In the genomic region with DNA sequence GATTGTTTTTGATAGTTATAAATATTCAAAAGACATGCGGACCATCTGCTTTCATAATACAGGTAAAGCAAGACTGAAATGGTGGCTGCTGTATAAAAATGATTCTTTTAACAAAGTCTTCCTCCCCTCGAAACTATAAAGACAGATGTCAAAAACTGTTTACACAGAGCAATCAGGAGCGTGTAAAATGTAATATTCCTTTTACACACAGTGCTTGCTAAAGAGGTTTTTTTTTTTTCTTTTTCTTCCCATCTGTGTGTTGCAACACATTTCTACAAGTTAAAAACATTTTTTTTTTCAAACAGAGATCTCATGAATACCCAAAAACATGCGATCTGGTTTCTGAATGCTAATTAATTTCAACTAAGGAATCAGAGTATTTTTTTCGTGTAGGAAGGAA, we compare ENCODE assay signal across 23 mouse cellular contexts. TPM values are rescaled to one million over a fixed set of nuclear protein-coding genes. Genes with fewer than 3 reads are reported as not detected.
A peak's percentile ranks its signal among the peaks of the same experiment; 100 is the strongest.
DNase-seq lines count a peak whose midpoint lies in the region; ATAC-seq and TF ChIP-seq lines count a peak whose summit lies in the region.
"Had no signal": no experiment of that assay in that cellular context is flagged by ENCODE, and none has a peak within 500 bp of the region (broad histone marks: within the 10 kb centered on the region; RNA-seq: fewer than 3 reads in every experiment).

No protein-coding gene starts in this region.

- no peak for TF ChIP-seq CTCF in hindbrain, postnatal 0 days (IDR thresholded peaks at IDR 0.05; ENCODE audit: low read depth)
- no peak for TF ChIP-seq CTCF in midbrain, postnatal 0 days (IDR thresholded peaks at IDR 0.05)
- no peak for TF ChIP-seq CTCF in brain, embryonic 14.5 days (IDR thresholded peaks at IDR 0.05; ENCODE audit: borderline replicate concordance, extremely low read depth, insufficient read depth, insufficient read length)
- no peak for TF ChIP-seq CTCF in forebrain, postnatal 0 days (IDR thresholded peaks at IDR 0.05; ENCODE audit: low read depth)

- WGBS in hindbrain, embryonic 10.5 days: 81% methylated on average over 5 of the region's 5 CpGs
- WGBS in hindbrain, postnatal 0 days: 71% methylated on average over 5 of the region's 5 CpGs
- WGBS in midbrain, embryonic 12.5 days: 61% methylated on average over 5 of the region's 5 CpGs
- 43% methylated on average over 5 of the region's 5 CpGs for WGBS in midbrain, postnatal 0 days
- WGBS in forebrain, postnatal 0 days: 37% methylated on average over 5 of the region's 5 CpGs

- H3K4me2 ChIP-seq in hindbrain, postnatal 0 days (ENCODE audit: low read depth, low read length): no peak overlapping the region
- H3K4me2 ChIP-seq in midbrain, embryonic 12.5 days (replicated peaks): peak overlapping the region; percentile 29; the same call in 1 of the 2 replicates
- H3K4me2 ChIP-seq in midbrain, postnatal 0 days (ENCODE audit: low read depth, low read length, poor library complexity, severe bottlenecking): no peak overlapping the region
- peak overlapping the region; percentile 27; the same call in 1 of the 2 replicates for H3K4me2 ChIP-seq in forebrain, postnatal 0 days (ENCODE audit: low read depth)
- H3K4me2 ChIP-seq: liver, embryonic 15.5 days had no signal

- no peak for ATAC-seq in hindbrain, postnatal 0 days
- ATAC-seq in midbrain, embryonic 12.5 days (ENCODE audit: low FRiP score, low read depth): peak; percentile 7; the same call in 1 of the 2 replicates
- no peak for ATAC-seq in midbrain, postnatal 0 days (ENCODE audit: low FRiP score)
- ATAC-seq in forebrain, postnatal 0 days: peak; percentile 45; the same call in 1 of the 2 replicates

- H3K4me3 ChIP-seq in hindbrain, embryonic 10.5 days: no peak overlapping the region
- H3K4me3 ChIP-seq in hindbrain, postnatal 0 days (ENCODE audit: low read length): no peak overlapping the region
- H3K4me3 ChIP-seq in midbrain, embryonic 12.5 days: no peak overlapping the region
- no peak overlapping the region for H3K4me3 ChIP-seq in midbrain, postnatal 0 days (ENCODE audit: low read depth, low read length)
- no peak overlapping the region for H3K4me3 ChIP-seq in forebrain, postnatal 0 days (ENCODE audit: low read depth, low read length)
- H3K4me3 ChIP-seq: limb, embryonic 12.5 days; liver, embryonic 15.5 days; myocyte; neural tube, embryonic 12.5 days had no signal

- DNase-seq in hindbrain, embryonic 10.5 days (ENCODE audit: low spot score): no peak
- DNase-seq in hindbrain, postnatal 0 days (ENCODE audit: low spot score): no peak
- DNase-seq in midbrain, postnatal 0 days (ENCODE audit: low spot score): no peak
- DNase-seq in brain, embryonic 14.5 days (ENCODE audit: low read depth): peak; percentile 50
- DNase-seq in forebrain, postnatal 0 days: no peak
- no peak for DNase-seq in thymus, postnatal 25 days
- DNase-seq: adrenal gland, postnatal 25 days; cerebellum, adult 18-20 months; gastrocnemius, postnatal 10 days; heart, postnatal 10 days; kidney, adult 18-20 months; kidney, postnatal 36 days; lung, postnatal 14 days; thymus, adult 2 months; thymus, postnatal 4 days had no signal

- no peak for TF ChIP-seq POLR2A in brain, embryonic 14.5 days (IDR thresholded peaks at IDR 0.05; ENCODE audit: borderline replicate concordance, extremely low read depth, insufficient read depth, insufficient read length, poor library complexity, severe bottlenecking)

- no peaks in the 10 kb centered on the region for H3K9me3 ChIP-seq in hindbrain, embryonic 10.5 days
- no peaks in the 10 kb centered on the region for H3K9me3 ChIP-seq in hindbrain, postnatal 0 days (ENCODE audit: low read length)
- H3K9me3 ChIP-seq in midbrain, embryonic 12.5 days: no peaks in the 10 kb centered on the region
- no peaks in the 10 kb centered on the region for H3K9me3 ChIP-seq in midbrain, postnatal 0 days (ENCODE audit: low read length)
- H3K9me3 ChIP-seq in forebrain, postnatal 0 days (ENCODE audit: low read length): no peaks in the 10 kb centered on the region
- H3K9me3 ChIP-seq: embryonic facial prominence, embryonic 13.5 days; heart, embryonic 13.5 days; limb, embryonic 12.5 days; liver, embryonic 15.5 days; neural tube, embryonic 12.5 days had no signal

- peak overlapping the region; percentile 78; the same call in 1 of the 2 replicates for H3K27ac ChIP-seq in hindbrain, embryonic 10.5 days
- no peak overlapping the region for H3K27ac ChIP-seq in hindbrain, postnatal 0 days
- H3K27ac ChIP-seq in midbrain, embryonic 12.5 days (replicated peaks): 0 out of 2 replicates have a peak overlapping the region, but pooled peaks have one; percentile 84
- no peak overlapping the region for H3K27ac ChIP-seq in midbrain, postnatal 0 days (ENCODE audit: low read depth, low read length)
- H3K27ac ChIP-seq in forebrain, postnatal 0 days (ENCODE audit: low read depth, low read length): peak overlapping the region; percentile 73; the same call in 1 of the 2 replicates
- H3K27ac ChIP-seq: limb, embryonic 12.5 days; liver, embryonic 15.5 days; neural tube, embryonic 12.5 days had no signal

- no peak overlapping the region for H3K9ac ChIP-seq in hindbrain, postnatal 0 days (replicated peaks; ENCODE audit: low read length)
- H3K9ac ChIP-seq in midbrain, embryonic 12.5 days (replicated peaks): no peak overlapping the region
- H3K9ac ChIP-seq in midbrain, postnatal 0 days (replicated peaks; ENCODE audit: low read length, poor library complexity, severe bottlenecking): no peak overlapping the region
- H3K9ac ChIP-seq in forebrain, postnatal 0 days: no peak overlapping the region
- H3K9ac ChIP-seq: limb, embryonic 12.5 days; liver, embryonic 15.5 days; lung, embryonic 14.5 days; neural tube, embryonic 12.5 days had no signal

- H3K27me3 ChIP-seq in hindbrain, embryonic 10.5 days (ENCODE audit: insufficient read depth, poor library complexity, severe bottlenecking): no peaks in the 10 kb centered on the region
- no peaks in the 10 kb centered on the region for H3K27me3 ChIP-seq in hindbrain, postnatal 0 days (ENCODE audit: insufficient read depth, low read length)
- no peaks in the 10 kb centered on the region for H3K27me3 ChIP-seq in midbrain, embryonic 12.5 days
- H3K27me3 ChIP-seq in midbrain, postnatal 0 days (ENCODE audit: insufficient read depth, low read length): no peaks in the 10 kb centered on the region
- H3K27me3 ChIP-seq in forebrain, postnatal 0 days (ENCODE audit: insufficient read depth, low read length): no peaks in the 10 kb centered on the region
- H3K27me3 ChIP-seq: embryonic facial prominence, embryonic 13.5 days; heart, embryonic 13.5 days; limb, embryonic 12.5 days; liver, embryonic 15.5 days; neural tube, embryonic 12.5 days had no signal

- H3K4me1 ChIP-seq in hindbrain, embryonic 10.5 days (replicated peaks): peaks cover 24% of the 10 kb centered on the region
- H3K4me1 ChIP-seq in hindbrain, postnatal 0 days (ENCODE audit: insufficient read depth, low read length): no peaks in the 10 kb centered on the region; the same call in 1 of the 2 replicates
- peaks cover 16% of the 10 kb centered on the region for H3K4me1 ChIP-seq in midbrain, embryonic 12.5 days
- H3K4me1 ChIP-seq in midbrain, postnatal 0 days (ENCODE audit: insufficient read depth, low read length): no peaks in the 10 kb centered on the region
- peaks cover 11% of the 10 kb centered on the region; the same call in 1 of the 2 replicates for H3K4me1 ChIP-seq in forebrain, postnatal 0 days (ENCODE audit: insufficient read depth)
- H3K4me1 ChIP-seq: liver, embryonic 15.5 days had no signal

- H3K36me3 ChIP-seq in hindbrain, embryonic 10.5 days: peaks cover 25% of the 10 kb centered on the region
- H3K36me3 ChIP-seq in hindbrain, postnatal 0 days (ENCODE audit: insufficient read depth, low read length): no peaks in the 10 kb centered on the region
- H3K36me3 ChIP-seq in midbrain, embryonic 12.5 days: peaks cover 5% of the 10 kb centered on the region; the same call in 1 of the 2 replicates
- no peaks in the 10 kb centered on the region for H3K36me3 ChIP-seq in midbrain, postnatal 0 days (ENCODE audit: insufficient read depth, low read length)
- H3K36me3 ChIP-seq in forebrain, postnatal 0 days (ENCODE audit: insufficient read depth): no peaks in the 10 kb centered on the region
- H3K36me3 ChIP-seq: embryonic facial prominence, embryonic 13.5 days; heart, embryonic 13.5 days; limb, embryonic 12.5 days; liver, embryonic 15.5 days had no signal

RNA-seq across cellular contexts. Expression of a gene that starts 41.9 kb away (rescaled TPM):
- 20.1 and 21.2 TPM in 2 replicates for polyA plus RNA-seq in hindbrain, embryonic 10.5 days (2016; fragmentation: Nextera tagmentation; extraction: Ambion mirVana)
- 37.1 and 44.5 TPM in 2 replicates for total RNA-seq in hindbrain, postnatal 0 days (2014; rRNA removed)
- polyA plus RNA-seq in hindbrain, postnatal 0 days (2015; fragmentation: Nextera tagmentation; extraction: Ambion mirVana): 21.5 and 26.2 TPM in 2 replicates
- 35.9 and 38.8 TPM in 2 replicates for polyA plus RNA-seq in midbrain, embryonic 12.5 days (2016; fragmentation: Nextera tagmentation; extraction: Ambion mirVana)
- 26.6 and 29.8 TPM in 2 replicates for total RNA-seq in midbrain, postnatal 0 days (2014; rRNA removed)
- polyA plus RNA-seq in midbrain, postnatal 0 days (2015; fragmentation: Nextera tagmentation; extraction: Ambion mirVana): 11.7 and 13.6 TPM in 2 replicates
- polyA plus RNA-seq in brain, embryonic 14.5 days (2012; rRNA removed): 44.2 and 56.8 TPM in 2 replicates
- total RNA-seq in forebrain, postnatal 0 days (2014; rRNA removed): 48.5 and 49.8 TPM in 2 replicates
- polyA plus RNA-seq in forebrain, postnatal 0 days (2015; fragmentation: Nextera tagmentation; extraction: Ambion mirVana): 23.2 and 26.8 TPM in 2 replicates

Comparison
In these comparisons a context has a peak if more than half of its experiments do, and no peak if none do; other contexts are left out.
1. H3K27ac ChIP-seq: peak in hindbrain, embryonic 10.5 days (single experiment), midbrain, embryonic 12.5 days (single experiment) and forebrain, postnatal 0 days (single experiment); none in hindbrain, postnatal 0 days (single experiment) and midbrain, postnatal 0 days (single experiment).
2. ATAC-seq: peak in midbrain, embryonic 12.5 days (single experiment) and forebrain, postnatal 0 days (single experiment); none in hindbrain, postnatal 0 days (single experiment) and midbrain, postnatal 0 days (single experiment).
3. H3K4me2 ChIP-seq: peak in midbrain, embryonic 12.5 days (single experiment) and forebrain, postnatal 0 days (single experiment); none in hindbrain, postnatal 0 days (single experiment) and midbrain, postnatal 0 days (single experiment).